Mouse (Mus musculus): Measurements from ENCODE around the gene Tk1.

The Tk1 gene

DNA sequence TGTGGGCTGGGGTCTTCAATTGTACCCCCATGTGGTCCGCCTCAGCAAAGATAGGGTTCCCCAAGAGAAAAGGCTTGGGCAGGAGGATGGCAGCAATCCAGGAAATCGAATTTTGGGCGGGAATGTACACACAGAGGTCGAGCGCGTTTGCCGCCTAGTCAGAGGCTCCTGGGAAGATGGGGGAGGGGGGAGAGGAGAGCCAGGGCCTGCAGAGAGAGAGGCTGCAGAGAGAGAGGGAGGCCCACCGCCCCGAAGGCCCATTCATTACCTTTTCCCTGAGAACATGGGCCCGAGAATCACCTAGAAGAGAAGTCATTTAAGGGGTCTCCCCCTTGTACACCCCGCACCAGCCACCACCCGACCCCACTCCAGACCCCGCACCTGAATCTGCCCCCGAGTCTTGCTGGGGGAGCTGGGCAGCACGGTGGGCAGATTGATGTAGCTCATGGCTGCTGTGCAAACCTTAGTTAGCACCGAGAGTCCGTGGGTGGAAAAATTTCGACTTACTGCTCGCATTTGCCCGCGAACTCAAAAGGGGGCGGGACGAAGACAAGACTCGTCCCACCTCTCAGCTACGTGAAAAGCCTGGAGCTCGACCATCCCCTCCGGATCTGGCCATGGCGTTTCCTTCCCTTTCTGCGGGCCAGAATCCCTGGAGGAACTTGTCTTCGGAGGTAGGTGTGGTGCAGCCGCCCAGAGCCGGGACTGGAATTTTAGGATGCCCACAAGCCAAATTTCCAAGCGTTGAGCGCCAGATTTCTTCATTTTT, at the start of gene Tk1, which contains the start of gene Afmid:
TSS of gene Tk1 (minus strand) at position 760 of the 769 bp plus-strand sequence.
TSS of gene Afmid (plus strand) at position 592 of the 769 bp plus-strand sequence.
- peak; percentile 95 for DNase-seq

- DNase-seq, result no peak
These were observed 49.8 kb upstream of the Tk1 start for GRCm38 (mm10) chr11:117875681-117876080.

DNA sequence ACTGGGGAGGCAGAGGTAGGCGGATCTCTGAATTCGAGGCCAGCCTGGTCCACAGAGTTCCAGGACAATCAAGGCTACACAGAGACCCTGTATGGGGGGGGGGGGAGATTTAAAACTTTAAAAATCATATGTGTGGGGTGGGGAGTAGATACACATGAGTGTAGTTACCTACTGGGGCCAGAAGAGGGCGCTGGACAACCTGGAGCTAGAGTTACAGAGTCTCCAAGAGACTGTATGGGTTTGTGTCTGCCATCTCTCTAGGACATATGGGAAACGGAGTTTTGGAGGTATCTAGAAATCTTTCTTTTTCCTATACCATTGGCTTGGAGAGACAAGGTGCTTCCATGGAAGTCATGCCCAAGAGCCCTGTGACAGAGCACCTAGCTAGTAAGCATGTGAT, 48.5 kb upstream of the Tk1 start:
- no peak for DNase-seq

DNA sequence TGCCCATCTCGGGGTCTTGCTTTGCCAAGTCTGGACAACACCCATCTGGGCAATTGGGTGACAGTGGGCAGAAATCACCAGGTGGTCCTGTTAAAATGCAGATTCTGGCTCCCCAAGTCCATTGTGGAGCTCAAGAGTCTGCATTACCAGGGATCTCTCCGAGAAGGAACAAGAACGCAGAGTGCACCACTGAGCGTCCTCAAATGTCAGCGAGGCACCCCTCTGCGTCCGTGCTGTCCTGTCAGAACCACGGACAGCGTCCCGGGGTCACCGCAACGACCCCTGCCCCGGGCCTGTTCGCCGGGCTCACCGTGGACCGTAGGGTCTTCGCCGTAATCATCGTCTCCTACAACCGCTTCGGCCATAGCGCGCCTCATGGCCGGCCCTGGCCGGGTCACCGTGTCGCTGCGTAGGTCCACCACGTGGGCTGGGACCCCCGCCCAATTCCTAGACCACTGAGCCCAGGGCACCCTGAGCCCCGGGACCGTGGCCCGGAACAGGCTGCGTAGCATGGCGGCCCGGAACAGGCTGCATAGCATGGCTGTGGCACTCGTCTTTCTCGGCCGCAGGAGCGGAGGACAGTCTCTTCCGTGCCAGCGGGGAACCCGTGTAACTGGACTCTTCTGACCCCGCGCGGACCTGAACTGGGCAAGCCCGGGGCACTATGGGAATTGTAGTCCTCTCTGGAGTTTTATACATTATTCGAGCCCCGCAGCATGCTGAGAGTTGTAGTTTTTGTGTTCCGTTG, 47.1 kb upstream of the Tk1 start, which contains the start of gene Tha1:
TSS of gene Tha1 (minus strand) at position 621 of the 748 bp plus-strand sequence.
- peak; percentile 95 for DNase-seq

- DNase-seq, result no peak
These were observed 46.2 kb upstream of the Tk1 start for GRCm38 (mm10) chr11:117871911-117872584.

DNA sequence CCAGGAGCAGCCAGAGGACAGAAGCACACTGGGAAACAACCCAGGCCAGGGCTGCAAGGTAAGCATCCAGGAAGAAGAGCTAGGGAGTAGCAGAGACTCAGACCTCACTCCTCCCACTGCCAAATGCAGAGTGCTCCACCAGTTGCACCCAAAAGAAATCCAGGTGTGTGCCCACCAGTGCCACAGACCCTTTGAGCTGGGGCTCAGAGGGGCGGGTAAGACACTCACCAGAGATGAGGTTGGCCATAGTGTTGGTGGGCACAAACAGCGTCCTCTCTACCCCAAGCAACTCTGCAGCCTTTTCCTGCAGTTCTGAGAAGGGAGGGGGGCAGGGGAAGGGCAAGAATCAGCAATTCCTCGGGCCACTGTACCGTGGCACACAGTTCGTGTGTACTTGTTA, 45.5 kb upstream of the Tk1 start:
- DNase-seq, result no peak

DNA sequence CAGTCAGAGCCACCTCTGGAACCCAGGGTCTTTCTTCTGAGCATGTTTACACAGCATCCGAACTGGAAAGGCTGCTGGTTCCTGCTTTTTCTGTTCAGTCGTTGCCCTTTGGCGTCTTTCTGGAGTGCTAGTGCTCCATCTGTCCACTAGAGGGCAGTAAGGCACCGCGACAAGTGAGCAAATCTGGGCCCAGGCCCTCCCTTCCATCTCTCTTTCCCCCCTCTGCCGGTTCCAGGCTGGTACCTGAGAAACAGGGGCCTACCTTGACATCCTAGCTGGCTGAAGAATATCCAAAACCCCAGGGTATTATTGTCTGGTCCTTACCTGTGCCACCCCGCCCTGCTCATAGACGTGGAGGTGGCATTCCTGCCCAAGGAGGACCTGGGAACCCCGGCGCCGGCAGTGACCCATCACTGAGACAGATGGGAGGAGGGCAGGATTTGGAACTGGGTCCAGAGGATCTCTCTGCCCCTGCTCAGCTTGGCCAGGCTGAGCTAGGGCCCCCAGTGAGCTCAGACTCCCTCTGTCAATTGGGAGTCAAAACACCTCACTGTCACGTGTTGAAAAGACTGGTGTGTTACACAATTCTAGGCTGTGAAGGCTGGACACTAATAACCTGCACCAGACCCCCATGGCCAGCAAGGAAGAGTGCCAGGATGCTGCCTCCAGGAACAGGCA, 44.9 kb upstream of the Tk1 start:
- peak; percentile 86 for DNase-seq

GRCm38 (mm10) chr11:117865988-117866387, 40.1 kb upstream of the Tk1 start:
- peak; percentile 64 for DNase-seq

GRCm38 (mm10) chr11:117864805-117865204, 38.9 kb upstream of the Tk1 start:
- no peak for DNase-seq

DNA sequence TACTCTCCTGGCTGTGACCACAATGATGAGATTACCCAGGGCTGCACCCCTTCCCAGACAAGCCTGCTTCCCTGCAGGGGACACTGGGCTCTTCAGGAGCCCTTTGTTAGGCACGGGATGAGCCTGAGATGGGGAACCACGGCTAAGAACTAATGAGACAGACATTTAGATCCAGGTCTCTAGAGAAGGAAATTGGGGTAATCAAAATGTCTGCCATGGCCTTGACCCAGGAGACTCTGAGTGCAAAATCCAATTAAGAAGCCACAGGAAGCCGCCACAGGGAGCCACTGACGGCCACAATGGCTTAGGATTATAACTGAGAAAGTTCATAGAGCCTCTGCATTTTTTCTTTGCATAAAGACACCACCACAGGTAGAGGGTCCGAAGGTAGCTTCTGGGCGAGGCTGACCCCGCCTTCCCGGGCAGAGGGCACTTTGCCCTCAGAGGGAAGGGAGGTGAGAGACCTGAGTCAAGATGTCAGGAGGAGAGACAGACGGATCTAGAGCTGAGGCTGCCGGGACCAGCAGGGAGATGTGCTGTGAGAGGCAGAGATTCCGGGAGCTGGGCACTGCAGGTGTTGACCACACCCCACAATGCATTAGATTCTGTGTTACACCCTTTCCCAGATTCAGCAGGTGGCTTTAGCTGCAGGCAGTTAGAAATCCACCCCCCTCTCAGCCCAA, 37.4 kb upstream of the Tk1 start:
- DNase-seq, result no peak

DNA sequence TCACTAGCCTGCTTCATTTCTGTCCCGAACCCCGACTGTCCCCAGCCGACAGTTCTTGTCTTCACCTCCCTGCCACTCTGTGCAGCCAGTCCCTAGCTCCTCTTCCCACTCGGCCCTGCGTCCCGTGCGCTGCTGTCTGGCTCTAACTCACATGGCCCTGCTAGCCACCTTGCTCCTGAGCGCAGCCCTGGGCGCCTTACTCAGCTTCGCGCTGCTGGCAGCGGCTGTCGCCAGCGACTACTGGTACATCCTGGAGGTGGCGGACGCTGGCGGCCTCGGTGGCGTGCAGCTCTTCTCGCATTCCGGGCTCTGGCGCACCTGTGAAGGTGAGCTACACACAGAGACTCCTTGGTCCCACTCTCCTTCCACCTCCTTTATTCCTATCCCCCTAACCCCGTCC, 34.7 kb upstream of the Tk1 start, which contains the start of gene Tmem235:
TSS of gene Tmem235 (plus strand) at position 152 of the 400 bp plus-strand sequence.
- no peak for DNase-seq

DNA sequence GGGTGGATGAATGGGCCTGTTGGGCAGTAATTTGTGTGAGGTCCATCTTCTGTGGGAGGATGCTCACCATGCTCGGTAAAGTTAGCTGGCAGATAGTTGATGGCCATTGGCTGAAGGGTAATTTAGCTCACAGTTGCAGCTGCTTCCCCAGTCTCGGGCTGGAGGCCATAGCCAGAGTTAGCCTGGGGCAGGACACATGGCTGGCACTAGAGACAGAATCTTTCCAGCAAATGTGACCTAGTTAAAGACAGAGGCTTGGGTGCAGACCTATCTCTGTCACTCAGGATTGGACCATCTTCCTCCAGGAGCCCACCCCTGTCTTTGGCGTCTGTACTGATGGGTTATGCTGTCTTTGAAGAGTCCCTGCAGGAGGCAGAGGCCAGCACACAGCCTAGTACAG, 32.5 kb upstream of the Tk1 start:
- no peak for DNase-seq

DNA sequence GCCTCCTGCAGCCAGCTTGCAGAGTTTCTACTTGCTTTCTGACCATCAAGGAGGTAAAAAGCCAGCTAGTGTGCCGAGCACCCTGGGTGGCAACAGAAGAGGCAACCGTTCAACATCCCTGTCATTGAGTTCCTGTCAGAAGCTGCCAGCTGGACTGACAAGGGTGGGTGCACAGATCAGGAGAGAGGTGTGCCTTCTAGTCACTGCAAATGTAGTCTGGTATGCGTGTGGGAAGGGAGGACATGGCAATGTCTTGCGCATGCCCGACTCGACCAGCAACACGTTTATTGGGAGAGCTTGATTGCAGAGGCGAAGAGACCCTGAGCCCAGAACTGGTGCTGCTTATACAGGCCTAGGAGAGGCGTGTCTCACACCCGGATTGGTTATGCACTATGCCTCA, 31.6 kb upstream of the Tk1 start:
- no peak for DNase-seq

DNA sequence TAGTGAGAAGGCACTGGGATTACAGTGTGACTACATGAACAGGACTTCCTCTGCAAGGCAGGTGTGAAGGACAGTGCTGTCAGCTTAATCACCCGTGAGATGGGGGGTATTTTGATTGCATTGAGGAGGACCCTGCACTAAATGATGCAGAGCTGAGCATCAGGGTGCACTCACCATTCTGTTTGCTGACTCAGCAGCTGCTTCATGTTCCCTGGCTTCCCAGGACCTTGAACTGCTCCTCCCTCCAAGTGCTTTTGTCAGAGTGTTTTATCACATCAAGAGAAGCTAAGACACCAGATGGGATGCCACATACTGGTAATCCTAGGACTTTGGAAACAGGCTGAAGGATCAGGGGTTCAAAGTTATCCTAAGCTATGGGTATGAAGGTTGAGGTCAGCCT, 30.1 kb upstream of the Tk1 start:
- no peak for DNase-seq

DNA sequence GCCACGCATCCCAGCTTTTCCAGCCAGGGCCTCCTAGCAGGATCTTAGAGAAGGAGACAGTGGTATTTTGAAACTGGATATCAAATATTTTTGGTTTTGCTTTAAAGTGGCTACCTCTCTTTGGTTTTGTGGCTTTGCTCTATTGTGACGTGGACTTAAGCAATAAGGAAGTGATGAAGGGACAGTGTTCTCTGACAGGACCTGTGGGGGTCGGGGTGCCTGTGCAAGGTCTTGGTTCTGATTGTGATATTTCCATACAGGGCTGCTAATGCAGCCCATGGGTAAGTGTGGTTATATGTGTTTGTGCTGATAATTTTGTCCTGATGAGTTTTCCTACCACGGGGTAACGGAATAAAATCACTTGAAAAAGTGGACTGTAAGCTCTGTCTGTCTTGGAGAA, 29.5 kb upstream of the Tk1 start:
- DNase-seq, result no peak

DNA sequence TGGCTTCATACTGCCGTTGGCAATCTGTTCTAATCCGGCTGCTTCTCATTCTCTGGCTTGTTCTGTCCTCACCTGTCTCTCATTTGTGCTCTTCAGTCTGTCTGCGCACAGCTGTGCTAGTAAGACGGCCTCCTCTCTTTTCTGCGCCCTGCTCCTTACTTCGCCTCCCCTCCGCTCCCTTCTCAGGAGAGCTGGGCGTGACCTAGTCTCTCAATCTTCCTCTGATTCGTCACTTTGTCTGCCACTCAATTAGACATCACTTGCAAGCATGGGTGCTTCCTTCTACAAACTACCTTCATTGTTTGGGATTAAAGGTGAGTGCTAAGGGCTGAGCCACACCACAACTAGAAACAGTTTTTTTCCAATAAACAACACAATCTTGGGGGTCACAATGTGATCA, 28.3 kb upstream of the Tk1 start:
- DNase-seq, result no peak

DNA sequence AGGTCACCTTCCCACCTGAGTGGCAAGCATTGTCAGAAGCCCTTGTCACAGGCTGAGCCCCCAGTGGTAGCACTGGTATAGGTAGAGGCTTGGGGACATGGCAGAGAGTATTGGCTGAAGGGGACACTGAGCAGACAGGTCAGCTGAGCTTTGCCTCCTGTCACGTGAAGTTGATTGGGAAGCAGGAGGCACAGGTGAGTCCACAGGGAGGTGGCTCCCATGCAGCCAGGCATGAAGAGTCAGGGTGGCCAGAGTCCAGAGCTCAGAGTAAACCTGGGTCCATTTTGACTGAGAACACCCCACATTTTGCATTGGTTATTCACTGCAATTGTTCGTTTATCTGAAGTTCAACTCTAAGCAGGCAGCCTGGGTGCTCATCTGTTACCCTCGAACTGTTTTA, 27.0 kb upstream of the Tk1 start:
- DNase-seq, result no peak

GRCm38 (mm10) chr11:117848985-117849671, 23.2 kb upstream of the Tk1 start, which contains the start of gene Birc5:
Gene Birc5, plus strand, starts transcription at chr11:117849251.
- DNase-seq, result peak; percentile 99

DNA sequence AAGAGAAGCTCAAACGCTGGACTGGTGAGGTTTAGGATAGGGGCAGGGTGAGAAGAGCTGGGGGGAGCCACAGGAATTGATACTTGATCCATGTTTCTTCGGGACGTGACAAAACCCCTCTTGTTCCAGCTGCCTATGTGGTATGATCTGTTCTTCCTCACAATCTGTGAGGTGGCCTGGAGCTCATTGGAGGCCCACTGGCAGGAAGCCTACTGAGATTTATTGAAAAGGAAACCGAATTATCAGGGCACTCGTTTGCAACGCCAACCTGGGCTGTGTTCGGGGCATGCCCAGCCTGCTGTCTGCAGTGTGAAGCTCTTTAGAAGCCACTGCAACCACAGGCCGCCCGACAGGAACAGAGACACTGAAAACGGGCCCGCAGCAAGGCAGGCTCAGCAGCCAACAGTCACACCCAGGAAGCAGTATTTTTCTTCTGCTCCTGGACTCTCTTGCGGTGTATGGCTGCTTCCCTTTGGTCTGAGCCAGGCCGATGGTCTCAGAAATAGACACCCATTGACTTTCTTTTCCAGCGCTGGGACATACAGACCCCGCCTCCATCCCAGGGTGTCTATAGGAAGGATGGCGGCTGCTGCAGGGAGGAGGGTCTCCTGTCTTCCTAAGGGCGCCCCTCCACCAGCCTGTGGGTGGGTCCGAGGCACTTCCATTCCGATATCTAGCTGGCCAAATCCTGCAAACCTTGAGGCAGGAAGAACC, 22.5 kb upstream of the Tk1 start:
- peak; percentile 20 for DNase-seq

DNA sequence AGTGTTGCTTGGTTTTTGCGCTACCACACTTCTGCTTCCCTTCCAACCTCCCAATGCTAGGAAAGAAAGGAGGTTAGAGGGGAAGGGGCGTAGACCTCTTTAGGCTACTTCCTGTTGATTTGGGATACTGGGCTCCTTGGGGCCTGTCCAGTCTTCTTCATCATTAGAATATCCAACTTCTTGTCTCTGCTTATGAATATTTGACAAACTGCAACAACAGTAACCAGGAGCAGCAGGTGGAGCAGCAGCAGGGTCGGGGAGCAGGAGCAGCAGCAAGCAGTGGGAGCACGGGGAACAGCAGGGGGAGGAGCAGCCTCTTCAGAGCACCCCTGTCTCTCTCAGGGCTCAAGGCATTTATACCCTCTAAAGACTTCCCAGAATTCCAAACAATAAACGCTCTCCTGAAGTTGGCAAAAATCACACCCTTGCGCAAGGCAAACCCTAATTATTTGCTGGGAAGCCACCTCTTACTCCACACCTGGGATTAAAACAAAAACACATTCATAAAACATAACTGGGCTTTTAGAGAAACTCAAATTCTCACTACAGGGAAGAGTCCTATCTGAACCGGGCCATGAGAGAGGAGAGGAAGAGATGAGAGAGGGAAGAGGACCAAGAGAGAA, 21.8 kb upstream of the Tk1 start:
- no peak for DNase-seq

Data from embryo, embryonic 11 days (tissue).